8 mouse cellular contexts compared by ENCODE assay signal in genomic region chr2:30419112-30419511, GRCm38 (mm10). TPM values are rescaled to one million over a fixed set of nuclear protein-coding genes. Genes with fewer than 3 reads are reported as not detected.
DNase-seq lines count a peak whose midpoint lies in the region; ATAC-seq lines count a peak whose summit lies in the region.

No protein-coding gene starts in this region.

- H3K4me1 ChIP-seq in heart, embryonic 13.5 days, result peaks cover 44% of the 10 kb centered on the region
- H3K4me1 ChIP-seq in intestine, embryonic 14.5 days (replicated peaks; ENCODE audit: control insufficient read depth, insufficient read depth, low read length), result peaks cover 26% of the 10 kb centered on the region
- peaks cover 38% of the 10 kb centered on the region for H3K4me1 ChIP-seq in midbrain, embryonic 15.5 days

- peaks cover 6% of the 10 kb centered on the region; the same call in 1 of the 2 replicates for H3K36me3 ChIP-seq in heart, embryonic 13.5 days
- 0 out of 2 replicates have a peak, but pooled peaks cover 9% of the 10 kb centered on the region for H3K36me3 ChIP-seq in intestine, embryonic 14.5 days (ENCODE audit: control insufficient read depth, insufficient read depth, low read length)
- no peaks in the 10 kb centered on the region for H3K36me3 ChIP-seq in midbrain, embryonic 15.5 days (replicated peaks)

- no peak for ATAC-seq in heart, embryonic 13.5 days (ENCODE audit: extremely low read depth, insufficient number of reproducible peaks, low FRiP score, low TSS enrichment)
- ATAC-seq in intestine, embryonic 14.5 days (replicated peaks; ENCODE audit: low FRiP score, low TSS enrichment, low read depth), result no peak
- no peak for ATAC-seq in midbrain, embryonic 15.5 days (replicated peaks)

- intact Hi-C loops in heart, postnatal 36 days (cut with DNase I), result no loop called here

- H3K9ac ChIP-seq in heart, embryonic 13.5 days, result peak overlapping the region; percentile 95
- H3K9ac ChIP-seq in intestine, embryonic 14.5 days (ENCODE audit: low read length), result 0 out of 2 replicates have a peak overlapping the region, but pooled peaks have one; percentile 0
- no peak overlapping the region for H3K9ac ChIP-seq in midbrain, embryonic 15.5 days

- peak overlapping the region; percentile 27 for H3K4me3 ChIP-seq in heart, embryonic 13.5 days
- no peak overlapping the region for H3K4me3 ChIP-seq in intestine, embryonic 14.5 days (ENCODE audit: low read depth, low read length)
- no peak overlapping the region for H3K4me3 ChIP-seq in midbrain, embryonic 15.5 days

- no peaks in the 10 kb centered on the region for H3K27me3 ChIP-seq in heart, embryonic 13.5 days (replicated peaks)
- H3K27me3 ChIP-seq in intestine, embryonic 14.5 days (replicated peaks; ENCODE audit: control insufficient read depth, insufficient read depth, low read length), result no peaks in the 10 kb centered on the region
- no peaks in the 10 kb centered on the region for H3K27me3 ChIP-seq in midbrain, embryonic 15.5 days (replicated peaks)

- DNase-seq in heart, postnatal 36 days, result no peak
- peak; percentile 58 for DNase-seq in embryo, embryonic 11 days
- DNase-seq in intestine, embryonic 14.5 days (ENCODE audit: low spot score), result no peak
- DNase-seq in adrenal gland, adult (ENCODE audit: inconsistent age in 2 of 2, low spot score in 1 of 2), result no peak
- DNase-seq in left cerebral cortex, adult 9 months (ENCODE audit: low spot score in 2 of 2), result no peak
- no peak for DNase-seq in urinary bladder, postnatal 4 days (ENCODE audit: low spot score in 2 of 2)

- peak overlapping the region; percentile 74 for H3K4me2 ChIP-seq in heart, embryonic 13.5 days
- H3K4me2 ChIP-seq in intestine, embryonic 14.5 days (ENCODE audit: low read length), result peak overlapping the region; percentile 22
- H3K4me2 ChIP-seq in midbrain, embryonic 15.5 days, result 0 out of 2 replicates have a peak overlapping the region, but pooled peaks have one; percentile 3

- 22% methylated on average over 10 of the region's 10 CpGs for WGBS in heart, embryonic 13.5 days
- 21% methylated on average over 10 of the region's 10 CpGs for WGBS in intestine, embryonic 14.5 days
- whole genome bisulfite sequencing in midbrain, embryonic 15.5 days, result 41% methylated on average over 10 of the region's 10 CpGs

- H3K9me3 ChIP-seq in heart, embryonic 13.5 days, result no peaks in the 10 kb centered on the region
- H3K9me3 ChIP-seq in intestine, embryonic 14.5 days (ENCODE audit: control insufficient read depth, low read length), result no peaks in the 10 kb centered on the region
- no peaks in the 10 kb centered on the region for H3K9me3 ChIP-seq in midbrain, embryonic 15.5 days

- H3K27ac ChIP-seq in heart, embryonic 13.5 days (replicated peaks), result peak overlapping the region; percentile 82
- H3K27ac ChIP-seq in intestine, embryonic 14.5 days (ENCODE audit: low read depth), result peak overlapping the region; percentile 40; the same call in 1 of the 2 replicates
- 0 out of 2 replicates have a peak overlapping the region, but pooled peaks have one; percentile 0 for H3K27ac ChIP-seq in midbrain, embryonic 15.5 days

RNA-seq across cellular contexts. Expression of gene Ptpa, which starts 3.3 kb away (rescaled TPM):
- 100.0 and 109 TPM in 2 replicates for polyA plus RNA-seq in heart, embryonic 13.5 days (2015; fragmentation: Nextera tagmentation; extraction: Ambion mirVana)
- total RNA-seq in heart, postnatal 36 days (2021), result 10 to 100 TPM; 82.9 to 85.1 TPM
- 76.6 and 78.2 TPM in 2 replicates for polyA plus RNA-seq in intestine, embryonic 14.5 days (2014; fragmentation: Nextera tagmentation; extraction: Ambion mirVana)
- 152 and 155 TPM in 2 replicates for polyA plus RNA-seq in midbrain, embryonic 15.5 days (2015; fragmentation: Nextera tagmentation; extraction: Ambion mirVana)

RNA-seq across cellular contexts. Expression of gene Crat, which starts 3.5 kb away (rescaled TPM):
- 74.5 and 76.8 TPM in 2 replicates for polyA plus RNA-seq in heart, embryonic 13.5 days (2015; fragmentation: Nextera tagmentation; extraction: Ambion mirVana)
- 100 to 1,000 TPM; 496 to 534 TPM for total RNA-seq in heart, postnatal 36 days (2021)
- 22.6 and 25.3 TPM in 2 replicates for polyA plus RNA-seq in intestine, embryonic 14.5 days (2014; fragmentation: Nextera tagmentation; extraction: Ambion mirVana)
- polyA plus RNA-seq in midbrain, embryonic 15.5 days (2015; fragmentation: Nextera tagmentation; extraction: Ambion mirVana), result 22.5 and 23.9 TPM in 2 replicates

RNA-seq across cellular contexts. Expression of gene Dolpp1, which starts 27.1 kb away (rescaled TPM):
- 18.8 and 23.2 TPM in 2 replicates for polyA plus RNA-seq in heart, embryonic 13.5 days (2015; fragmentation: Nextera tagmentation; extraction: Ambion mirVana)
- total RNA-seq in heart, postnatal 36 days (2021), result 1 to 10 TPM; 7.6 to 8.8 TPM
- 40.0 and 41.7 TPM in 2 replicates for polyA plus RNA-seq in intestine, embryonic 14.5 days (2014; fragmentation: Nextera tagmentation; extraction: Ambion mirVana)
- polyA plus RNA-seq in midbrain, embryonic 15.5 days (2015; fragmentation: Nextera tagmentation; extraction: Ambion mirVana), result 66.8 and 69.9 TPM in 2 replicates

RNA-seq across cellular contexts. Expression of gene Ier5l, which starts 54.9 kb away (rescaled TPM):
- polyA plus RNA-seq in heart, embryonic 13.5 days (2015; fragmentation: Nextera tagmentation; extraction: Ambion mirVana), result 0.96 and 1.0 TPM in 2 replicates
- 1 to 10 TPM; 4.6 to 5.6 TPM for total RNA-seq in heart, postnatal 36 days (2021)
- polyA plus RNA-seq in intestine, embryonic 14.5 days (2014; fragmentation: Nextera tagmentation; extraction: Ambion mirVana), result 2.1 TPM in 2 replicates
- polyA plus RNA-seq in midbrain, embryonic 15.5 days (2015; fragmentation: Nextera tagmentation; extraction: Ambion mirVana), result 2.3 and 2.8 TPM in 2 replicates

RNA-seq across cellular contexts. Expression of gene Miga2, which starts 55.1 kb away (rescaled TPM):
- 28.9 and 31.4 TPM in 2 replicates for polyA plus RNA-seq in heart, embryonic 13.5 days (2015; fragmentation: Nextera tagmentation; extraction: Ambion mirVana)
- 10 to 100 TPM; 62.9 to 69.4 TPM for total RNA-seq in heart, postnatal 36 days (2021)
- 22.0 and 24.2 TPM in 2 replicates for polyA plus RNA-seq in intestine, embryonic 14.5 days (2014; fragmentation: Nextera tagmentation; extraction: Ambion mirVana)
- 33.9 and 34.9 TPM in 2 replicates for polyA plus RNA-seq in midbrain, embryonic 15.5 days (2015; fragmentation: Nextera tagmentation; extraction: Ambion mirVana)

Comparison
In these comparisons a context has a peak if more than half of its experiments do, and no peak if none do; other contexts are left out.
1. H3K27ac ChIP-seq: peak in every context shown above with its lines; median percentile 82 in heart, embryonic 13.5 days; 40 in intestine, embryonic 14.5 days; 0 in midbrain, embryonic 15.5 days.
2. H3K4me2 ChIP-seq: peak in every context shown above with its lines; median percentile 74 in heart, embryonic 13.5 days; 22 in intestine, embryonic 14.5 days; 3 in midbrain, embryonic 15.5 days.